Mouse (Mus musculus) small intestine, adult 2 months (tissue): ENCODE results near the gene Nxt2.

ENCODE experiments used
- CTCF ChIP-seq: fragments of 200-500 bp; IDR thresholded peaks from 2 replicates; pipeline ENCODE4 v1.5.1; 2012; ENCODE audit warnings: low read depth, mild to moderate bottlenecking, control low read depth, inconsistent platforms, low read length, moderate library complexity, mixed read lengths; ENCODE audit not compliant: insufficient replicate concordance, insufficient read length; ENCODE audit errors: extremely low read depth
- POLR2A ChIP-seq: fragments of 200-500 bp; IDR thresholded peaks from 2 replicates; pipeline ENCODE4 v1.6.1; 2012; ENCODE audit warnings: low read depth, mild to moderate bottlenecking, control low read depth, inconsistent platforms, low read length, moderate library complexity

DNA sequence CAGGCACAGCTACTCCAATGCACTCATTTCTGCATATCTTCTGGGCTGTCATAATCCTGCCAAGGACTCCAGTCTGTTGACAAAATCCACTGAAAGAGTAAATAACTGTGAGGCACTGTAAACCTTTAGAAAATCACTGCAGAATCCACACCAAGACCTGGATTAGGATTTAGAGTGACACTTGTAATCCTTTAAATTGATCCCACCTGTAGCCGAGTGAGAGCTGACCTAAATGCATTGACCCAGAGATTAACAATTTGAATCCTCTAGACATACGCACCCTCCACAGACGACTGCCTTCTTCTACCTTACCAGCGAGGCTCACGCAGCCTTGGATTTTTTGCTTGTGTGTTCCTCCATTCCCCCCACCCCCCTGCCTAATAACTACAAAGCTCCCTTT, 29.7 kb upstream of the Nxt2 start, which contains the start of gene Gucy2f:
- TF ChIP-seq CTCF (no peak), POLR2A (no peak)
